Mouse (Mus musculus): ENCODE measurements around the gene Mical2. TPM values are rescaled to one million over a fixed set of nuclear protein-coding genes. Genes with fewer than 3 reads are reported as not detected.

Mical2 gene
- polyA plus RNA-seq, 1 experiment from 2014 or later, result 4.0 TPM

- WGBS (ENCODE audit: missing documents), result 65% methylated on average over 3 of the region's 3 CpGs
- Histone ChIP-seq H3K4me3 (ENCODE audit: inconsistent target) (no peak overlapping the region), H3K79me2 (ENCODE audit: inconsistent target) (no peaks in the 10 kb centered on the region), H3K36me3 (ENCODE audit: inconsistent target) (no peaks in the 10 kb centered on the region), H3K27ac (no peak overlapping the region)
Measured at GRCm38 (mm10) chr7:112409991-112410390, 184.3 kb downstream of the Mical2 start.

DNA sequence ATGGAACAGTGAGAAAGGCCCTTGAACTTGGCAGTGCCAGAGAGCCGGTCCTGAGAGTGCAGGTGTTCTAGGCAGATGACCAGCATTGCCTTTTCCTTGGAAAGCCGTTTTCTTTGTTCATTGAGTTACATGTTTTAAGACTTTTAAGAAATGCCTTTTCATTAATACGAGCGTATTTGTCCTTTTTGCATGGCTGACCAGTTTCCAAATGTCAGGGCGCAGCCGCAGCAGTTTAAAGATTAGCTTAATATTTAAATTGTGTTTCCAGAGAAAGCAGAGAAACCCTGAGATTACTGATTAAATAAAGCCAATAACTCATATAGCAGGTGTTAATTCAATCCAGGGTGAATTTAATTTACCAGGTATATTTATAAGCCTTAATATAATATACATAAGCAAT lies 187.6 kb downstream of the Mical2 start:
- Histone ChIP-seq H3K79me2 (ENCODE audit: inconsistent target) (no peaks in the 10 kb centered on the region), H3K36me3 (ENCODE audit: inconsistent target) (no peaks in the 10 kb centered on the region), H3K4me3 (ENCODE audit: inconsistent target) (no peak overlapping the region), H3K27ac (no peak overlapping the region)
- WGBS (ENCODE audit: missing documents), result 95% methylated on average over 6 of the region's 6 CpGs

GRCm38 (mm10) chr7:112416058-112416526 lies 190.4 kb downstream of the Mical2 start:
- no peaks in the 10 kb centered on the region for H3K79me2 ChIP-seq (ENCODE audit: inconsistent target)
- 16% methylated on average over 14 of the region's 14 CpGs for WGBS (ENCODE audit: missing documents)

GRCm38 (mm10) chr7:112416730-112417513 lies 191.3 kb downstream of the Mical2 start:
- H3K4me3 ChIP-seq (ENCODE audit: inconsistent target), result no peak overlapping the region
- no peaks in the 10 kb centered on the region for H3K79me2 ChIP-seq (ENCODE audit: inconsistent target)
- 25% methylated on average over 3 of the region's 7 CpGs for WGBS (ENCODE audit: missing documents)

More at GRCm38 (mm10) chr7:112416058-112416526, 190.4 kb downstream of the Mical2 start:
- H3K4me3 ChIP-seq (ENCODE audit: inconsistent target), result no peak overlapping the region
- no peak overlapping the region for H3K27ac ChIP-seq
- no peaks in the 10 kb centered on the region for H3K36me3 ChIP-seq (ENCODE audit: inconsistent target)

DNA sequence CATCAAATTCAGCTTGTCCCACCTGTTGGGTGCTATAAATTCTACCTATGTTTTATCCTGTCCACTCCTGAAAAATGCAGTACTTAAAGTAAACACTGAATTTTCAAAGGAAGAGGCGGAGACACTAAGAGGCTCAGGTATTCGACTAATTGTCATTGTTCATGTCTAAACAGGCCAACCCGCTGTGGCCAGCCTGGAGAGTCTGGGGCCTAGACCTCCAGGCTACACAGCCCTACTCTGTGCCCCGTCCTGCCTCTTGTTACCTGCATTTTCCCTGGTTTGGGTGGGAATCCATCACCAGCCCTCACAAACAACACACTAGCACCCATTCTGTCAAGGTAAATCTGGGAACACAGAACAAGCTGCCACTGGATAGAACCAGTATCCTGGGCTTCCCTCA lies 191.9 kb downstream of the Mical2 start:
- Histone ChIP-seq H3K27ac (no peak overlapping the region), H3K4me3 (ENCODE audit: inconsistent target) (no peak overlapping the region)
- WGBS (ENCODE audit: missing documents), result 88% methylated on average over 4 of the region's 4 CpGs

More at GRCm38 (mm10) chr7:112416730-112417513, 191.3 kb downstream of the Mical2 start:
- no peaks in the 10 kb centered on the region for H3K36me3 ChIP-seq (ENCODE audit: inconsistent target)
- H3K27ac ChIP-seq, result no peak overlapping the region

GRCm38 (mm10) chr7:112423438-112423837 lies 197.8 kb downstream of the Mical2 start:
- no peaks in the 10 kb centered on the region for H3K36me3 ChIP-seq (ENCODE audit: inconsistent target)
- H3K4me3 ChIP-seq (ENCODE audit: inconsistent target), result no peak overlapping the region
- 82% methylated on average over 4 of the region's 4 CpGs for WGBS (ENCODE audit: missing documents)
- H3K79me2 ChIP-seq (ENCODE audit: inconsistent target), result no peaks in the 10 kb centered on the region
- H3K27ac ChIP-seq, result no peak overlapping the region

More for the DNA sequence above, 191.9 kb downstream of the Mical2 start:
- H3K36me3 ChIP-seq (ENCODE audit: inconsistent target), result no peaks in the 10 kb centered on the region
- H3K79me2 ChIP-seq (ENCODE audit: inconsistent target), result no peaks in the 10 kb centered on the region

DNA sequence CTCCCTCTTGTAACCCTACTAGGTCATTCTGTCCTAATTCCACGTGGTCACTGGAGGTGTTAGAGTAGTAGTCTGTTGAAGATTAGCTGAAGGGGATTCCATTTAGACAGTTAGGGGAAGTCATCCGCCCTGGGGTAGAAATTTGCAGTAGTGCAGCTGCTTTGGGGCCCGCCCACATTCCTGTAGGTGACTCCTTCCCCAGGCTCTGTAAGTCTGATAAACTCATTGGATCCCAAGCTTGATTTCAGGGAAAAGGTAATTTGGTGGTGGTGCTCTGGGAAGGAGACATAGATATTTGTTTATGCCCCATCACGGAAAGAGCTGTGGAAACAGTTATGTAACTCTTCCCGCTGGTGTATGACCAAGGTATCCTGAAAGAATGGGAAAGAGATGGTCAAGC lies 201.2 kb downstream of the Mical2 start:
- Histone ChIP-seq H3K27ac (no peak overlapping the region), H3K36me3 (ENCODE audit: inconsistent target) (no peaks in the 10 kb centered on the region), H3K79me2 (ENCODE audit: inconsistent target) (no peaks in the 10 kb centered on the region), H3K4me3 (ENCODE audit: inconsistent target) (no peak overlapping the region)
- 27% methylated on average over 5 of the region's 5 CpGs for WGBS (ENCODE audit: missing documents)

- Histone ChIP-seq H3K27ac (no peak within 1 kb of the TSS), H3K79me2 (ENCODE audit: inconsistent target) (no peaks in the 10 kb centered on the region), H3K36me3 (ENCODE audit: inconsistent target) (no peaks in the 10 kb centered on the region), H3K4me3 (ENCODE audit: inconsistent target) (no peak within 1 kb of the TSS)
- whole genome bisulfite sequencing (ENCODE audit: missing documents), result 6% methylated on average over 49 of the region's 49 CpGs
Measured at GRCm38 (mm10) chr7:112427357-112428157, 201.9 kb downstream of the Mical2 start, which contains the start of gene Parva. Gene Parva (plus strand): TSS chr7:112427505.

DNA sequence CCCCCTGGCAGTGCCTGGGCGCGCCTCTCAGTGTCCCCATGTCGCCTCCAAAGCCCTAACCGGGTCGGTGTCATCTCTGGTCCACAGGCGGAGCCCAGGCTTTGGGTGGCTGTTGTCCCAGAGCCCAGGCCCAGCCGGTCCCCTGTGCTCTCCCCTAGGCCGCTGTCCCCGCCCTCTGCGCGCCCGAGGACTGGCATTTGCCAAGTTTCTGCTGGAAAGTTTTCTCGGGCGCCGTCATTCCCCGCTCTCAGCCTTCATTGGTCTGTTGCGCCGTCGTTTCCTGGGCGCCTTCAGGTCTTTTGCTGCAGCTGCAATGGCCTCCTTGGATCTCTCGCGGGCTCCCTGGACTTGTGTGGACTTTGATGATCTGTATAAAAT lies 202.5 kb downstream of the Mical2 start:
- Histone ChIP-seq H3K4me3 (ENCODE audit: inconsistent target) (no peak overlapping the region), H3K79me2 (ENCODE audit: inconsistent target) (no peaks in the 10 kb centered on the region), H3K27ac (no peak overlapping the region), H3K36me3 (ENCODE audit: inconsistent target) (no peaks in the 10 kb centered on the region)
- WGBS (ENCODE audit: missing documents), result 12% methylated on average over 22 of the region's 22 CpGs

- no peaks in the 10 kb centered on the region for H3K79me2 ChIP-seq (ENCODE audit: inconsistent target)
- WGBS (ENCODE audit: missing documents), result 93% methylated on average over 3 of the region's 3 CpGs
- H3K4me3 ChIP-seq (ENCODE audit: inconsistent target), result no peak overlapping the region
Measured at GRCm38 (mm10) chr7:112439846-112440245, 214.2 kb downstream of the Mical2 start.

DNA sequence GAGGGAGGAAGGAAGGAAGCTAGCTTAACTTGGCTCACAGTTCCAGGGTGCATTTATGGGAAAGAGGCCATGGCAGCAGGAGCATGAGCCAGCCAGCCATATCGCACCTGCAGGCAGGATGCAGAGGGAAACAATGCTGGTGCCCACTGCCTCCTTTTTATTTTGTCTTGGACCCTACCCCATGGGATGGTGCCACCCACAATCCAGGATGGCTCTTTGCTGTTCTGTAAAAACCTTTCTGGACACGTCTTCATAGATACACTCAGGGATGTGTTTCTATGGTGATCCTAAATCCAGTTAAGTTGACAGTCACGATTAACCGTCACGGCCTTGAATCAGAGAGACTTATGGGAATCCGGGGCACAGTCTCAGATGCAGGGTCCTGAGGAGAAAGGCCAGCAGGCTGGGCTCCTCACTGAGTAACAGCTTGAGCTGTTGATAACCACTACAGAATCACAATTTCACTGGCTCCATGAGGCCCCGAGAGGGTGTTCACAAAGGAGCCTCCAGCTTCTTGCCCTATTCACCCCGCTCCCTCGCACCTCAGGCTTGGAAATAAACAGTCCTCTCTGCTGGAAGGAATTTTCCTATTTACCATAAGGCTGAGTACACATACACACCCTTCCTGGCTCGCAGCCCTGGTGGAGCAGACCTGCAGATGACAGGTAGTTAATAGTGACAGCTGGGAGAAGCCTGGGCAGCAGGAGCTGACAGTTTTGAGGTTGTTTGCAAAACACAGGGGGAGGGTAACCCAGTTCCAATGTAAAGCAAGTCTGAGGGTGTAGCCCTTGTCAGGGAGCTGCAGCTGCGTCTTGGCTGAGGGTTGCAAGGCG lies 218.7 kb downstream of the Mical2 start:
- Histone ChIP-seq H3K27ac (no peak overlapping the region), H3K4me3 (ENCODE audit: inconsistent target) (no peak overlapping the region), H3K79me2 (ENCODE audit: inconsistent target) (no peaks in the 10 kb centered on the region), H3K36me3 (ENCODE audit: inconsistent target) (no peaks in the 10 kb centered on the region)
- whole genome bisulfite sequencing (ENCODE audit: missing documents), result 79% methylated on average over 12 of the region's 12 CpGs

More at GRCm38 (mm10) chr7:112439846-112440245, 214.2 kb downstream of the Mical2 start:
- H3K36me3 ChIP-seq (ENCODE audit: inconsistent target), result no peaks in the 10 kb centered on the region
- no peak overlapping the region for H3K27ac ChIP-seq

GRCm38 (mm10) chr7:112444985-112445367 lies 219.3 kb downstream of the Mical2 start:
- 69% methylated on average over 9 of the region's 9 CpGs for WGBS (ENCODE audit: missing documents)
- H3K79me2 ChIP-seq (ENCODE audit: inconsistent target), result no peaks in the 10 kb centered on the region
- H3K27ac ChIP-seq, result no peak overlapping the region
- H3K4me3 ChIP-seq (ENCODE audit: inconsistent target), result no peak overlapping the region
- H3K36me3 ChIP-seq (ENCODE audit: inconsistent target), result no peaks in the 10 kb centered on the region

GRCm38 (mm10) chr7:112446498-112446897 lies 220.8 kb downstream of the Mical2 start:
- Histone ChIP-seq H3K4me3 (ENCODE audit: inconsistent target) (no peak overlapping the region), H3K36me3 (ENCODE audit: inconsistent target) (no peaks in the 10 kb centered on the region), H3K79me2 (ENCODE audit: inconsistent target) (no peaks in the 10 kb centered on the region), H3K27ac (no peak overlapping the region)
- WGBS (ENCODE audit: missing documents), result 97% methylated on average over 3 of the region's 4 CpGs

GRCm38 (mm10) chr7:112449954-112450700 lies 224.5 kb downstream of the Mical2 start:
- no peaks in the 10 kb centered on the region for H3K36me3 ChIP-seq (ENCODE audit: inconsistent target)
- WGBS (ENCODE audit: missing documents), result 88% methylated on average over 8 of the region's 8 CpGs
- H3K4me3 ChIP-seq (ENCODE audit: inconsistent target), result no peak overlapping the region
- H3K79me2 ChIP-seq (ENCODE audit: inconsistent target), result no peaks in the 10 kb centered on the region
- H3K27ac ChIP-seq, result no peak overlapping the region
